Mouse (Mus musculus) urinary bladder, postnatal 4 days (tissue): ENCODE results near the gene Bbs9.
"Not testable (repeated sequence)": the region's sequence is repeated elsewhere in the genome, so short reads cannot be mapped to it uniquely, and the experiment has no call there.

Experiments used
- DNase-seq, 2 experiments: peaks; one replicate each; pipeline ENCODE4 v3.0.0; 2021 to 2022; ENCODE audit warnings: low spot score in 2 of 2

The Bbs9 gene

DNA sequence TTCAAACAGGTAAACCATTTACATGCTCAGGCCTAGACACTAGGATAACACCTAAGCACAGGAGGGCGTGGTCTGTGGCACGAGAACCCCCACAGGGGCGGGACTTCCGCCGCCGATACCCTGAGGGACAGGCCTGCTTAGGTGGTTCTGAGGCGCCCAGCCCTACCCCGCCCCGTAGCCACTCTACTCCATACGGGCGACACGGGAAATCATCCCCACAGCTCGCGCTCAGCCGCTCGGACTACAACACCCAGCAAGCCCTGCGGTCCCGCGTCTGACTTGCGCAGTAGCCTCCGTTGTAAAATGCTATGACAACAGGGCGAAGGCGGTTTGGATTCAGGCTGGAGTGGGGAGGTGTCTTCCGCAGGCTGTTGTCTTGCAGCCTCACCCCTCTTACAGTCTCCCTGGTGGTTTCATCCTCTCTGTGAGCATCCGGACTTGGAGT lies at the start of gene Bbs9:
TSS of gene Bbs9 (plus strand) at position 292 of the 445 bp plus-strand sequence.
- peak; percentile 88 for DNase-seq

GRCm38 (mm10) chr9:22428028-22428665 lies 47.4 kb upstream of the Bbs9 start:
- no peak for DNase-seq

DNA sequence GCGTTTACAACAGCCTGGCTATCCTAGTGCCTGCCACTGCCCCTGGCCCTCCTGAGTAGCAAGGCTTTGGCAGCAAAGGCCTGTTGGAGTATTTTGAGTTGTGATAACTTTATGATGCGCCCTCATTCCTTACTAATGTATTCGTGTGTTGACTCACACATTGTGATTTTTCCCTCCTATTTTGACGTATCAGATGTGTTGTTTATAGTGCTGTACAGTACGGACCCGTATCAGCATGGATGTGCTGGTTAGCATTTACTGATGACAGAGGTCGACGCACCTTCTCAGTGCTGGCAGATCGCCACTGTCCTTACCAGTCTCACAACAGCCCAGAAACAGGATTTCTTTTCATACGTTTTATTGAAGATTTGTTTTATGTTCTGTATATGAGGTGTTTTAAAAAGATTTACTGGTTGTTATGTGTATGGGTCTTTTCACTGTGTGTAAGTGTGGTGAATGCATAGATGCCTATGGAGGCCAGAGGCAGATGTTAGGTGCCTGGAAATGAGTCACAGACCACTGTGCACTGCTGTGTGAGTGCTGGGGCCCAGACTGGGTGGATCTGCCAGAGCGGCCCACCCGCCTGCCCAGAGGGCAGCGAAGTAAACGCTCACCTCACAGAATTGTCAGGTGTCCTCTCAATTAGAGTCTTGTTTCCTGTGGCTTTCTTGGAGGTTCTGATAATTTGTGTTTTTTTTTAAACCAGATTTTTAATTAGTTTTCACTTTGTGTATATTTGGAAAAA lies 46.7 kb upstream of the Bbs9 start:
- DNase-seq, result no peak

- DNase-seq, result no peak
Observed at GRCm38 (mm10) chr9:22429533-22430241, 45.8 kb upstream of the Bbs9 start.

- DNase-seq, result no peak
Observed at GRCm38 (mm10) chr9:22430315-22430840, 45.1 kb upstream of the Bbs9 start.

- no peak for DNase-seq
Observed at GRCm38 (mm10) chr9:22433221-22433620, 42.3 kb upstream of the Bbs9 start.

GRCm38 (mm10) chr9:22434101-22434500 lies 41.4 kb upstream of the Bbs9 start:
- no peak for DNase-seq

GRCm38 (mm10) chr9:22438826-22439225 lies 36.7 kb upstream of the Bbs9 start:
- no peak for DNase-seq

DNA sequence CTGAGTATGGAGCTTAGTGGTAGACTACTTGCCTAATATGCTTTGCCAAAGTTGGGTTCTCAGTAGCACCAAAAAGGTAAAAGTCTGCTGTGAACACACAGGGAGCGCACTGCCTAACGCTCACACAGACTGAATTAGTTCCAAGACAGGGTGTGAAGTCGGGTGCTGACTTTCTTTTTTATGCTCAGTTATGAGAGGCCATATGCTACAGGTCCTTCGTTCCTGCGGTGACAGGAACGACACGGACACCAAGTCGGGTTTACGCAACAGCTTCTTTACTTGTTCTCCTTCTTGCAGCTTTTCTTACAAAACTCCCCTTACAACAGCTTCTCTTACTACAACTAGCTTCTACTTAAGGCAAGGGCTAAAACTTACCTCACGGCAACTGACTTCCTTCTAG lies 32.4 kb upstream of the Bbs9 start:
- DNase-seq, result no peak

DNA sequence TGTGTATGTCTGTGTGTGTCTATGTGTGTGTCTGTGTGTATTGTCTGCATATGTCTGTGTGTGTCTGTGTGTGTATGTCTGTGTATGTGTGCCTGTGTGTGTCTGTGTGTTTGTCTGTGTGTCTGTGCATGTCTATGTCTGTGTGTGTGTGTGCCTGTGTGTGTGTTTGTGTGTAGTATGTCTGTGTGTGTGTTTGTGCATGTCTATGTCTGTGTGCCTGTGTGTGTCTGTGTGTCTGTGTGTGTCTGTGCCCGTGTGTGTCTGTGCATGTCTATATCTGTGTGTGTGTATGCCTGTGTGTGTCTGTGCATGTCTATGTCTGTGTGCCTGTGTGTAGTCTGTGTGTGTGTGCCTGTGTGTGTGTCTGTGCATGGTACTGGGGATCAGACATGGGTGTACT lies 30.4 kb upstream of the Bbs9 start:
- DNase-seq, result no peak

DNA sequence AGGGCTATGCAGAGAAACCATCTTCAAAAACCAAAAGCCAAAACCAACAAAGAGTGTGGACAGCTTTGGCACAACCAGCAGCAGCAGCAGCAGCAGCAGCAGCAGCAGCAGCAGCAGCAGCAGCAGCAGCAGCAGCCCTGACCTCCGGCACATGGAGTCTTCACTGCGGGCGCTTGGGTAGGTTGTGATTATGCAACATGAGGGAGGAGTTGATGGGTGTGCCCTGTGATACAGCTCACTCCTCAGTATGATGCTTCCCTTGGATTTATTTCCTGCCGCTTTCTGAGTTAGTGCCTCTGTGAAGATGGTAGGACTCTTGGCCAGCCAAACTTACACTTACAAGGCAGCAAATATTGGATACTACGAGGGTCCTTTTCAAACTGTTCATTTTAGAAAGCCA lies 28.3 kb upstream of the Bbs9 start:
- no peak for DNase-seq

GRCm38 (mm10) chr9:22448420-22448819 lies 27.1 kb upstream of the Bbs9 start:
- no peak for DNase-seq

GRCm38 (mm10) chr9:22449209-22449608 lies 26.3 kb upstream of the Bbs9 start:
- no peak for DNase-seq

DNA sequence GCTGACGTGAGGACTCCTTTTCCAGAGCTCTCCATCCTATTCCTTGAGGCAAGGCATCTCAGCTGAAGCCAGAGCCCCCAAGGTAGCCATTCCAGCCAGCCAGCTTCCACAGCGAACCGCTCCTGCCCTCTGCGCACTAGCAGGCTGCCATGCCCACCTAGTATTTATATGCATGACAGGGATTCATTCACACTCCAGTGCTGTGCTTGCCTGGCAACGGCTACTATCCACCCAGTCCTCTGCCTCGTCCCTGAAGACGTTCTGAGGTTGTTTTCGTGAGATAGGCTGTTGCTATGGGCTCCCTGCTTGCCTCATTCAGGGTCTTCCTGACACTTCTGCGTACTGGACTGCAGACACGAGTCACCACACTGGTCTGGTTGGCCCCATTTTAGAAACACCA lies 22.8 kb upstream of the Bbs9 start:
- no peak for DNase-seq

- no peak for DNase-seq
Observed at GRCm38 (mm10) chr9:22453501-22453924, 22.0 kb upstream of the Bbs9 start.

- DNase-seq, result not testable (repeated sequence)
Observed at GRCm38 (mm10) chr9:22453990-22454389, 21.5 kb upstream of the Bbs9 start, which contains the start of gene Gm17545. Gm17545 (plus strand) TSS chr9:22454290.

DNA sequence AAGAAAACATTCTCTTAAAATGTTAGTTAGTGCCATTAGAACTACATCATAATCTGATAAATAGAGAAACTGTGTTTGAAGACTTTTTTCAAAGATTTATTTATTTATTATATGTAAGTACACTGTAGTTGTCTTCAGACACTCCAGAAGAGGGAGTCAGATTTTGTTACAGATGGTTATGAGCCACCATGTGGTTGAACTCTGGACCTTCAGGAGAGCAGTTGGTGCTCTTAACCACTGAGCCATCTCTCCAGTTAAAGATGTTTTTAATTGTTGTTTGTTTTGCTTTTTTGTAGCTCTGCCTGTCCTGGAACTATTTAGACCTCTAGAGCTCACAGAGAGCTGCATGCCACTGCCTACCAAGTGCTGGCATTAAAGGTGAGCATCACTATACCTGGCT lies 20.5 kb upstream of the Bbs9 start:
- no peak for DNase-seq

DNA sequence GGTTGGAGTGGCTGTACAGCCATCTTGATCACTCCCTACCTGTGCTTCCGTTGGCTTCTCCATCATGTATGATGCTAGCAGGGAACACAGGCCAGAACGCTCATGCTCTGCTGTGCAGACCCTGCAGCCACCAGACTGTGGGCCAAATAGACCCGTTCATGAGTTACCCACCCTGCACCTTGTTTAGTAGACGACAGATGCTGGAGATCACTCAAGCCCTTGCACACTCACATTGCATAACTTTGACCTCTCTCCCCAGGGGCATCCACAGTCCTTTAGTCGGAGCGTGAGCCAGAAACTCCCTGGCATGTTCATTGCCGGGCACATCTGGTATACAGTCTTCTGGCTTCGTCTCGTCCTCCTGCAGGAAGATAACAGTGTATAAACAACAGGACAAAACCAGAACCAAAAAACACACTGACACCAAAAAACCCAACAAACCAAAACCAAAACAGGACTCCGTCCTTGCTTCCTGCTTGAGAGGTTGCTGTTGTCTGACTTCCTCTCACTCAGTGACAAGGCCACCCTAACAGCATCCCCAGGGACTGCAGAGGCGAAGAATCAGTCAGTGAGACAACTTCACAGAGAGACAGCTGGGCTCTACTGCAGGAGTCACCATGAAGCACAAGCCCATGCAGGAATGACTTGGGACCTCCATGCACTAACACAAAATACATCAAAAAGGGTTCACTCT lies 18.2 kb upstream of the Bbs9 start:
- no peak for DNase-seq

DNA sequence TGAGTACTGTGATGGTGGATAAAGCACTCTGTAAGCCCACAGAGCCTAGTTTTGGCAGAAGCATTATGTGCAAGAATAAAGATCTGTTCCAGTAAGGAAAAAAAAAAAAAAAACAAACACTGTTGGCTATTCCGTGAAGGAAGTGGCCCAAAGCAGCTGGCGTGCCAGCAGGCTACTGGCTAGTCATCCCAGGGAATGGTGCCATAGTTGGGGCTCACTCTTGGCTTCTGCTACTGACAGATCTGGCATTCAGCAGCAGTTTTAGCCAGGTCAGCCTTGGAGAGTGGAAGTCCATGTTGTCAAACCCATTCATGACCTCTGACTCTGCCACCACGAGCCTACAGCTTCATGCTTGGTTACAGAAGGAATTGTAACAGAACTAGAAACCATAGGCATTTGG lies 13.6 kb upstream of the Bbs9 start:
- no peak for DNase-seq

GRCm38 (mm10) chr9:22466212-22466611 lies 9.3 kb upstream of the Bbs9 start:
- no peak for DNase-seq

- DNase-seq, result peak in 1 of 2 experiments; percentile 48
Observed at GRCm38 (mm10) chr9:22467371-22468169, 7.9 kb upstream of the Bbs9 start.
